Mouse (Mus musculus) kidney, embryonic 14.5 days (tissue): ENCODE results near the gene Insc. TPM values are rescaled to one million over a fixed set of nuclear protein-coding genes. Genes with fewer than 3 reads are reported as not detected.

Experiments
- ATAC-seq: fragments of 200-750 bp; cut with Nextera tagmentation; 2 replicates; pipeline ENCODE4 v1.8.0; 2017; ENCODE audit warnings: moderate number of reproducible peaks, mild to moderate bottlenecking, moderate TSS enrichment, moderate library complexity; ENCODE audit not compliant: low FRiP score, low TSS enrichment
- H3K27ac ChIP-seq: fragments of 300-500 bp; sonication (generic); 2 replicates; pipeline ENCODE4 v1.5.1; 2014; ENCODE audit warnings: low read depth, mild to moderate bottlenecking, low read length, moderate library complexity, mixed read lengths
- H3K27me3 ChIP-seq: fragments of 300-500 bp; sonication (generic); 2 replicates; pipeline ENCODE4 v1.6.1; 2014; ENCODE audit warnings: mild to moderate bottlenecking, low read length; ENCODE audit not compliant: control insufficient read depth, insufficient read depth
- H3K36me3 ChIP-seq: fragments of 300-500 bp; sonication (generic); 2 replicates; pipeline ENCODE4 v1.6.1; 2014; ENCODE audit warnings: low read length, mixed read lengths; ENCODE audit not compliant: control insufficient read depth, insufficient read depth
- H3K4me1 ChIP-seq: fragments of 300-500 bp; sonication (generic); 2 replicates; pipeline ENCODE4 v1.6.1; 2014; ENCODE audit warnings: low read length, mixed read lengths; ENCODE audit not compliant: control insufficient read depth, insufficient read depth
- H3K4me2 ChIP-seq: fragments of 300-500 bp; sonication (generic); replicated peaks from 2 replicates; pipeline ENCODE4 v1.6.1; 2014; ENCODE audit warnings: low read depth, mild to moderate bottlenecking, low read length
- H3K4me3 ChIP-seq: fragments of 300-500 bp; sonication (generic); 2 replicates; pipeline ENCODE4 v1.5.1; 2014; ENCODE audit warnings: mild to moderate bottlenecking, low read length
- H3K9ac ChIP-seq: fragments of 300-500 bp; sonication (generic); 2 replicates; pipeline ENCODE4 v1.6.1; 2014; ENCODE audit warnings: low read depth, mild to moderate bottlenecking, low read length, moderate library complexity
- H3K9me3 ChIP-seq: fragments of 300-500 bp; sonication (generic); 2 replicates; pipeline ENCODE4 v1.6.1; 2016; ENCODE audit warnings: low read length; ENCODE audit not compliant: control insufficient read depth
- WGBS: fragments of 180-500 bp; shearing (Covaris S2); extraction: QIAGEN DNeasy Blood & Tissue Kit; methylation state at CpG from one replicate; pipeline ENCODE4 v1.1.7; 2014; 5-methylcytosine and 5-hydroxymethylcytosine counted together
- polyA plus RNA-seq: library from polyadenylated mRNA; unstranded; fragments of >200 nt; fragmentation: Nextera tagmentation; extraction: Ambion mirVana; gene quantifications from 2 replicates; pipeline ENCODE4 v1.2.1, GENCODE M21; 2014

Insc gene
- polyA plus RNA-seq, 1 experiment from 2014 or later, result 1.6 TPM

GRCm38 (mm10) chr7:114827360-114827759, 83.9 kb downstream of the Insc start:
- Histone ChIP-seq H3K9ac (no peak overlapping the region), H3K4me1 (no peaks in the 10 kb centered on the region), H3K4me2 (no peak overlapping the region), H3K27me3 (no peaks in the 10 kb centered on the region), H3K36me3 (no peaks in the 10 kb centered on the region), H3K9me3 (no peaks in the 10 kb centered on the region), H3K27ac (no peak overlapping the region), H3K4me3 (no peak overlapping the region)
- ATAC-seq, result no peak
- 66% methylated on average over 4 of the region's 4 CpGs for WGBS

GRCm38 (mm10) chr7:114832257-114832940, 88.9 kb downstream of the Insc start:
- no peak overlapping the region for H3K27ac ChIP-seq
- no peak for ATAC-seq

GRCm38 (mm10) chr7:114834504-114834903, 91.0 kb downstream of the Insc start:
- Histone ChIP-seq H3K36me3 (no peaks in the 10 kb centered on the region), H3K4me3 (no peak overlapping the region), H3K4me1 (no peaks in the 10 kb centered on the region), H3K4me2 (no peak overlapping the region), H3K27ac (no peak overlapping the region), H3K27me3 (no peaks in the 10 kb centered on the region), H3K9ac (no peak overlapping the region), H3K9me3 (no peaks in the 10 kb centered on the region)
- WGBS, result 90% methylated on average over 6 of the region's 6 CpGs
- no peak for ATAC-seq

More at GRCm38 (mm10) chr7:114832257-114832940, 88.9 kb downstream of the Insc start:
- 65% methylated on average over 3 of the region's 3 CpGs for WGBS
- no peak overlapping the region for H3K4me3 ChIP-seq
- H3K27me3 ChIP-seq, result no peaks in the 10 kb centered on the region
- H3K36me3 ChIP-seq, result no peaks in the 10 kb centered on the region
- no peak overlapping the region for H3K4me2 ChIP-seq
- no peaks in the 10 kb centered on the region for H3K9me3 ChIP-seq
- H3K9ac ChIP-seq, result no peak overlapping the region
- H3K4me1 ChIP-seq, result no peaks in the 10 kb centered on the region

GRCm38 (mm10) chr7:114837268-114837667, 93.8 kb downstream of the Insc start:
- ATAC-seq, result no peak
- Histone ChIP-seq H3K4me2 (no peak overlapping the region), H3K4me3 (no peak overlapping the region), H3K9ac (no peak overlapping the region), H3K27me3 (no peaks in the 10 kb centered on the region), H3K9me3 (no peaks in the 10 kb centered on the region), H3K36me3 (no peaks in the 10 kb centered on the region), H3K27ac (no peak overlapping the region), H3K4me1 (no peaks in the 10 kb centered on the region)
- 60% methylated on average over 3 of the region's 3 CpGs for whole genome bisulfite sequencing

- 60% methylated on average over 5 of the region's 5 CpGs for WGBS
- Histone ChIP-seq H3K27ac (no peak overlapping the region), H3K9me3 (no peaks in the 10 kb centered on the region), H3K27me3 (no peaks in the 10 kb centered on the region), H3K36me3 (no peaks in the 10 kb centered on the region), H3K4me3 (no peak overlapping the region), H3K4me1 (no peaks in the 10 kb centered on the region), H3K4me2 (no peak overlapping the region), H3K9ac (no peak overlapping the region)
- no peak for ATAC-seq
These were observed 96.7 kb downstream of the Insc start for GRCm38 (mm10) chr7:114840029-114840745.

GRCm38 (mm10) chr7:114842644-114843211, 99.2 kb downstream of the Insc start:
- no peak overlapping the region for H3K27ac ChIP-seq
- no peaks in the 10 kb centered on the region for H3K4me1 ChIP-seq
- H3K9ac ChIP-seq, result no peak overlapping the region
- no peaks in the 10 kb centered on the region for H3K27me3 ChIP-seq
- no peaks in the 10 kb centered on the region for H3K9me3 ChIP-seq
- WGBS, result 35% methylated on average over 3 of the region's 3 CpGs
- no peak for ATAC-seq
- H3K36me3 ChIP-seq, result no peaks in the 10 kb centered on the region
- H3K4me2 ChIP-seq, result no peak overlapping the region
- H3K4me3 ChIP-seq, result no peak overlapping the region

GRCm38 (mm10) chr7:114847179-114847578, 103.7 kb downstream of the Insc start:
- no peak overlapping the region for H3K4me3 ChIP-seq
- H3K4me1 ChIP-seq, result no peaks in the 10 kb centered on the region
- no peak overlapping the region for H3K27ac ChIP-seq
- no peak overlapping the region for H3K9ac ChIP-seq
- WGBS, result 80% methylated on average over 2 of the region's 2 CpGs
- no peak for ATAC-seq
- H3K9me3 ChIP-seq, result no peaks in the 10 kb centered on the region
- no peaks in the 10 kb centered on the region for H3K36me3 ChIP-seq
- no peaks in the 10 kb centered on the region for H3K27me3 ChIP-seq
- no peak overlapping the region for H3K4me2 ChIP-seq

- H3K4me3 ChIP-seq, result no peak overlapping the region
- H3K9ac ChIP-seq, result no peak overlapping the region
- no peaks in the 10 kb centered on the region for H3K27me3 ChIP-seq
- H3K27ac ChIP-seq, result no peak overlapping the region
- no peak overlapping the region for H3K4me2 ChIP-seq
- no peaks in the 10 kb centered on the region for H3K36me3 ChIP-seq
- H3K9me3 ChIP-seq, result no peaks in the 10 kb centered on the region
- WGBS, result 89% methylated on average over 3 of the region's 3 CpGs
- H3K4me1 ChIP-seq, result no peaks in the 10 kb centered on the region
- ATAC-seq, result no peak
These were observed 108.9 kb downstream of the Insc start for GRCm38 (mm10) chr7:114852387-114852786.

- Histone ChIP-seq H3K4me2 (no peak overlapping the region), H3K9me3 (no peaks in the 10 kb centered on the region), H3K4me3 (no peak overlapping the region), H3K36me3 (no peaks in the 10 kb centered on the region), H3K4me1 (no peaks in the 10 kb centered on the region), H3K27ac (no peak overlapping the region), H3K27me3 (no peaks in the 10 kb centered on the region), H3K9ac (no peak overlapping the region)
- ATAC-seq, result no peak
- 82% methylated on average over 2 of the region's 2 CpGs for WGBS
These were observed 110.7 kb downstream of the Insc start for GRCm38 (mm10) chr7:114854169-114854568.
